Mouse (Mus musculus): ENCODE data around the gene Stpg3.

GRCm38 (mm10) chr2:25176573-25176972 lies 37.9 kb downstream of the Stpg3 start:
- TF ChIP-seq POLR2A (IDR thresholded peaks at IDR 0.05; ENCODE audit: borderline replicate concordance, control insufficient read depth, low read depth, low read length) = no peak
- TF ChIP-seq CTCF (IDR thresholded peaks at IDR 0.05; ENCODE audit: control insufficient read depth, insufficient read depth, low read length) = no peak
